Mouse (Mus musculus) midbrain, embryonic 11.5 days (tissue): ENCODE results near the gene Olfr960. TPM values are rescaled to one million over a fixed set of nuclear protein-coding genes. Genes with fewer than 3 reads are reported as not detected.

Source experiments
- polyA plus RNA-seq: library from polyadenylated mRNA; unstranded; fragments of >200 nt; fragmentation: Nextera tagmentation; extraction: Ambion mirVana; gene quantifications from 2 replicates; pipeline ENCODE4 v1.2.1, GENCODE M21; 2014

Gene Olfr960
- polyA plus RNA-seq, 1 experiment from 2014 or later, result not detected

Other genes starting within 250 kb of the Olfr960 start
- not detected in 2 replicates for gene Olfr951, start 234.0 kb upstream of the Olfr960 start, polyA plus RNA-seq
- not detected in 2 replicates for gene Olfr952, start 194.2 kb upstream of the Olfr960 start, polyA plus RNA-seq
- not detected in 2 replicates for gene Olfr954, start 164.7 kb upstream of the Olfr960 start, polyA plus RNA-seq
- gene Olfr955, start 149.4 kb upstream of the Olfr960 start, polyA plus RNA-seq, result not detected in 2 replicates
- gene Olfr44, start 127.4 kb upstream of the Olfr960 start, polyA plus RNA-seq, result not detected in 2 replicates
- not detected in 2 replicates for gene Olfr957, start 105.6 kb upstream of the Olfr960 start, polyA plus RNA-seq
- not detected in 2 replicates for gene Olfr958, start 67.3 kb upstream of the Olfr960 start, polyA plus RNA-seq
- not detected in 2 replicates for gene Olfr959, start 45.8 kb upstream of the Olfr960 start, polyA plus RNA-seq
- gene AW551984, start 17.0 kb upstream of the Olfr960 start, polyA plus RNA-seq, result 12.2 and 17.0 TPM in 2 replicates
- gene Olfr148, start 10.7 kb upstream of the Olfr960 start, polyA plus RNA-seq, result not detected in 2 replicates
- gene Olfr961, start 23.7 kb downstream of the Olfr960 start, polyA plus RNA-seq, result not detected in 2 replicates
- not detected in 2 replicates for gene Olfr963, start 45.8 kb downstream of the Olfr960 start, polyA plus RNA-seq
- gene Olfr149, start 85.7 kb downstream of the Olfr960 start, polyA plus RNA-seq, result 0.07 TPM in 1 of 2 replicates, not detected in the other
- not detected in 2 replicates for gene Olfr965, start 90.0 kb downstream of the Olfr960 start, polyA plus RNA-seq
- gene Olfr150, start 109.6 kb downstream of the Olfr960 start, polyA plus RNA-seq, result not detected in 2 replicates
- gene Olfr967, start 124.9 kb downstream of the Olfr960 start, polyA plus RNA-seq, result not detected in 2 replicates
- gene Olfr968, start 161.9 kb downstream of the Olfr960 start, polyA plus RNA-seq, result not detected in 2 replicates
- gene Olfr969, start 169.6 kb downstream of the Olfr960 start, polyA plus RNA-seq, result not detected in 2 replicates
- not detected in 2 replicates for gene Olfr970, start 187.5 kb downstream of the Olfr960 start, polyA plus RNA-seq
- gene Olfr971, start 215.5 kb downstream of the Olfr960 start, polyA plus RNA-seq, result not detected in 2 replicates
- gene Olfr972, start 245.0 kb downstream of the Olfr960 start, polyA plus RNA-seq, result not detected in 2 replicates